Mouse (Mus musculus) kidney, embryonic 16.5 days (tissue): ENCODE measurements at regions not wholly inside any gene's neighbourhood (a gene's known extent, or its start where the extent isn't known, plus 50 kb on each side); places are given as distances from the start of the nearest gene placed in this dataset.

Experiments used
- ATAC-seq: fragments of 200-750 bp; cut with Nextera tagmentation; 2 replicates; pipeline ENCODE4 v1.8.0; 2017; ENCODE audit warnings: moderate TSS enrichment; ENCODE audit not compliant: low FRiP score, low TSS enrichment
- H3K27ac ChIP-seq: fragments of 300-500 bp; sonication (generic); 2 replicates; pipeline ENCODE4 v1.5.1; 2014; ENCODE audit warnings: low read length
- H3K27me3 ChIP-seq: fragments of 300-500 bp; sonication (generic); 2 replicates; pipeline ENCODE4 v1.6.1; 2014; ENCODE audit warnings: low read length, control low read depth, mixed read lengths; ENCODE audit not compliant: insufficient read depth
- H3K36me3 ChIP-seq: fragments of 300-500 bp; sonication (generic); 2 replicates; pipeline ENCODE4 v1.6.1; 2014; ENCODE audit warnings: low read length, control low read depth, mixed read lengths; ENCODE audit not compliant: insufficient read depth
- H3K4me1 ChIP-seq: fragments of 300-500 bp; sonication (generic); 2 replicates; pipeline ENCODE4 v1.6.1; 2014; ENCODE audit warnings: low read length, control low read depth, mixed read lengths; ENCODE audit not compliant: insufficient read depth
- H3K4me2 ChIP-seq: fragments of 300-500 bp; sonication (generic); replicated peaks from 2 replicates; pipeline ENCODE4 v1.6.1; 2014; ENCODE audit warnings: low read depth, low read length
- H3K4me3 ChIP-seq: fragments of 300-500 bp; sonication (generic); 2 replicates; pipeline ENCODE4 v1.5.1; 2014; ENCODE audit warnings: mild to moderate bottlenecking, low read length
- H3K9ac ChIP-seq: fragments of 300-500 bp; sonication (generic); replicated peaks from 2 replicates; pipeline ENCODE4 v1.6.1; 2014; ENCODE audit warnings: low read length
- H3K9me3 ChIP-seq: fragments of 300-500 bp; sonication (generic); 2 replicates; pipeline ENCODE4 v1.6.1; 2016; ENCODE audit warnings: low read length, control low read depth
- WGBS: fragments of 180-500 bp; shearing (Covaris S2); extraction: QIAGEN DNeasy Blood & Tissue Kit; methylation state at CpG from one replicate; pipeline ENCODE4 v1.1.7; 2014; 5-methylcytosine and 5-hydroxymethylcytosine counted together

- 3% methylated on average over 2 of the region's 2 CpGs for WGBS
- no peak overlapping the region for H3K4me3 ChIP-seq
- peak; percentile 59; the same call in 1 of the 2 replicates for ATAC-seq
- no peaks in the 10 kb centered on the region for H3K4me1 ChIP-seq
- H3K9me3 ChIP-seq = no peaks in the 10 kb centered on the region
- no peak overlapping the region for H3K4me2 ChIP-seq
- H3K27ac ChIP-seq = no peak overlapping the region
- no peak overlapping the region for H3K9ac ChIP-seq
- H3K36me3 ChIP-seq = no peaks in the 10 kb centered on the region
- H3K27me3 ChIP-seq = no peaks in the 10 kb centered on the region
Measured at GRCm38 (mm10) chr1:95762244-95762643, 94.9 kb upstream of the St8sia4 start.

- Histone ChIP-seq H3K36me3 (no peaks in the 10 kb centered on the region), H3K9me3 (no peaks in the 10 kb centered on the region), H3K4me1 (no peaks in the 10 kb centered on the region), H3K27ac (no peak overlapping the region), H3K4me3 (no peak overlapping the region), H3K4me2 (no peak overlapping the region), H3K9ac (no peak overlapping the region), H3K27me3 (no peaks in the 10 kb centered on the region)
- WGBS = 86% methylated on average over 8 of the region's 8 CpGs
- no peak for ATAC-seq
Measured at GRCm38 (mm10) chr1:95754071-95754915, 86.9 kb upstream of the St8sia4 start.

GRCm38 (mm10) chr1:95753517-95753916 lies 86.1 kb upstream of the St8sia4 start:
- no peak overlapping the region for H3K9ac ChIP-seq
- 93% methylated on average over 1 of the region's 1 CpGs for WGBS
- no peaks in the 10 kb centered on the region for H3K27me3 ChIP-seq
- H3K4me1 ChIP-seq = no peaks in the 10 kb centered on the region
- no peak overlapping the region for H3K27ac ChIP-seq
- H3K4me2 ChIP-seq = no peak overlapping the region
- no peaks in the 10 kb centered on the region for H3K9me3 ChIP-seq
- ATAC-seq = no peak
- H3K4me3 ChIP-seq = no peak overlapping the region
- no peaks in the 10 kb centered on the region for H3K36me3 ChIP-seq

GRCm38 (mm10) chr1:95748940-95749339 lies 81.6 kb upstream of the St8sia4 start:
- no peak overlapping the region for H3K4me2 ChIP-seq
- no peaks in the 10 kb centered on the region for H3K27me3 ChIP-seq
- no peaks in the 10 kb centered on the region for H3K36me3 ChIP-seq
- no peak overlapping the region for H3K4me3 ChIP-seq
- no peaks in the 10 kb centered on the region for H3K9me3 ChIP-seq
- no peak overlapping the region for H3K9ac ChIP-seq
- ATAC-seq = no peak
- H3K4me1 ChIP-seq = no peaks in the 10 kb centered on the region
- WGBS = 91% methylated on average over 1 of the region's 1 CpGs
- no peak overlapping the region for H3K27ac ChIP-seq

GRCm38 (mm10) chr1:95747287-95747686 lies 79.9 kb upstream of the St8sia4 start:
- no peaks in the 10 kb centered on the region for H3K9me3 ChIP-seq
- no peak for ATAC-seq
- H3K4me1 ChIP-seq = no peaks in the 10 kb centered on the region
- no peaks in the 10 kb centered on the region for H3K27me3 ChIP-seq
- H3K27ac ChIP-seq = no peak overlapping the region
- 72% methylated on average over 2 of the region's 2 CpGs for WGBS
- H3K4me3 ChIP-seq = no peak overlapping the region
- no peak overlapping the region for H3K4me2 ChIP-seq
- no peaks in the 10 kb centered on the region for H3K36me3 ChIP-seq
- no peak overlapping the region for H3K9ac ChIP-seq

- ATAC-seq = no peak
- H3K27me3 ChIP-seq = no peaks in the 10 kb centered on the region
- WGBS = 51% methylated on average over 2 of the region's 2 CpGs
- no peak overlapping the region for H3K4me3 ChIP-seq
- H3K36me3 ChIP-seq = no peaks in the 10 kb centered on the region
- no peak overlapping the region for H3K9ac ChIP-seq
- H3K4me1 ChIP-seq = no peaks in the 10 kb centered on the region
- no peaks in the 10 kb centered on the region for H3K9me3 ChIP-seq
- no peak overlapping the region for H3K27ac ChIP-seq
- H3K4me2 ChIP-seq = no peak overlapping the region
Measured at GRCm38 (mm10) chr1:95744446-95744845, 77.1 kb upstream of the St8sia4 start.

GRCm38 (mm10) chr1:95743334-95743733 lies 76.0 kb upstream of the St8sia4 start:
- no peak overlapping the region for H3K27ac ChIP-seq
- H3K4me1 ChIP-seq = no peaks in the 10 kb centered on the region
- no peaks in the 10 kb centered on the region for H3K36me3 ChIP-seq
- H3K9ac ChIP-seq = no peak overlapping the region
- H3K27me3 ChIP-seq = no peaks in the 10 kb centered on the region
- no peak overlapping the region for H3K4me3 ChIP-seq
- WGBS = 85% methylated on average over 2 of the region's 2 CpGs
- H3K4me2 ChIP-seq = no peak overlapping the region
- no peak for ATAC-seq
- no peaks in the 10 kb centered on the region for H3K9me3 ChIP-seq

GRCm38 (mm10) chr1:95719449-95719848 lies 52.1 kb upstream of the St8sia4 start:
- Histone ChIP-seq H3K4me3 (no peak overlapping the region), H3K36me3 (no peaks in the 10 kb centered on the region), H3K9ac (no peak overlapping the region), H3K4me1 (no peaks in the 10 kb centered on the region), H3K4me2 (no peak overlapping the region), H3K27ac (no peak overlapping the region), H3K27me3 (no peaks in the 10 kb centered on the region), H3K9me3 (no peaks in the 10 kb centered on the region)
- 69% methylated on average over 2 of the region's 2 CpGs for WGBS
- no peak for ATAC-seq

- H3K27ac ChIP-seq = no peak overlapping the region
- H3K36me3 ChIP-seq = no peaks in the 10 kb centered on the region
- H3K9ac ChIP-seq = no peak overlapping the region
- no peaks in the 10 kb centered on the region for H3K4me1 ChIP-seq
- H3K27me3 ChIP-seq = no peaks in the 10 kb centered on the region
- H3K4me2 ChIP-seq = no peak overlapping the region
- no peaks in the 10 kb centered on the region for H3K9me3 ChIP-seq
- 90% methylated on average over 1 of the region's 1 CpGs for WGBS
- H3K4me3 ChIP-seq = no peak overlapping the region
- no peak for ATAC-seq
Measured at GRCm38 (mm10) chr1:95718794-95719193, 51.4 kb upstream of the St8sia4 start.
